Mouse (Mus musculus) brain, embryonic 14.5 days (tissue): Measurements from ENCODE around the gene Rad9a. TPM values are rescaled to one million over a fixed set of nuclear protein-coding genes. Genes with fewer than 3 reads are reported as not detected.

Source experiments
- DNase-seq: peaks from one replicate; pipeline ENCODE4 v3.0.0-alpha.2; 2011; ENCODE audit warnings: low read depth
- CTCF ChIP-seq: fragments of 200-500 bp; IDR thresholded peaks from 2 replicates; pipeline ENCODE4 v1.5.1; 2012; ENCODE audit warnings: inconsistent platforms, mild to moderate bottlenecking, moderate library complexity, borderline replicate concordance; ENCODE audit not compliant: insufficient read depth, insufficient read length; ENCODE audit errors: extremely low read depth
- POLR2A ChIP-seq: fragments of 200-500 bp; IDR thresholded peaks from 2 replicates; pipeline ENCODE4 v1.6.1; 2012; ENCODE audit warnings: mild to moderate bottlenecking, inconsistent platforms, borderline replicate concordance; ENCODE audit not compliant: poor library complexity, insufficient read depth, insufficient read length, severe bottlenecking; ENCODE audit errors: extremely low read depth
- polyA plus RNA-seq: library from polyadenylated mRNA; depleted of rRNA; stranded (reverse); fragments of >200 nt; gene quantifications from 2 replicates; pipeline ENCODE4 v1.2.3, GENCODE M21; 2012; rRNA removed

Rad9a gene
- polyA plus RNA-seq, 1 experiment = 32.7 TPM

- no peak for TF ChIP-seq POLR2A
- no peak for TF ChIP-seq CTCF
- no peak for DNase-seq
Measured at GRCm38 (mm10) chr19:4146366-4147021, 55.0 kb downstream of the Rad9a start.

- TF ChIP-seq CTCF (no peak), POLR2A (no peak)
Measured at GRCm38 (mm10) chr19:4145936-4146335, 55.5 kb downstream of the Rad9a start.

More at GRCm38 (mm10) chr19:4145936-4146335, 55.5 kb downstream of the Rad9a start:
- no peak for DNase-seq

Other genes starting within 250 kb of the Rad9a start
- gene Aldh3b3, start 243.0 kb downstream of the Rad9a start, polyA plus RNA-seq = 0.01 and 0.05 TPM in 2 replicates
- 1.1 and 1.3 TPM in 2 replicates for gene Aldh3b2, start 229.3 kb downstream of the Rad9a start, polyA plus RNA-seq
- 2.5 and 2.7 TPM in 2 replicates for gene Acy3, start 215.1 kb downstream of the Rad9a start, polyA plus RNA-seq
- gene Tbx10, start 208.9 kb downstream of the Rad9a start, polyA plus RNA-seq = 0.16 and 0.46 TPM in 2 replicates
- gene Nudt8, start 201.1 kb downstream of the Rad9a start, polyA plus RNA-seq = 16.4 and 17.5 TPM in 2 replicates
- gene Gm49405, start 201.0 kb downstream of the Rad9a start, polyA plus RNA-seq = 8.3 and 9.0 TPM in 2 replicates
- 18.4 and 22.7 TPM in 2 replicates for gene Doc2g, start 198.3 kb downstream of the Rad9a start, polyA plus RNA-seq
- 174 and 194 TPM in 2 replicates for gene Ndufv1, start 188.9 kb downstream of the Rad9a start, polyA plus RNA-seq
- gene Gstp1, start 163.7 kb downstream of the Rad9a start, polyA plus RNA-seq = 266 and 307 TPM in 2 replicates
- gene Gstp2, start 155.6 kb downstream of the Rad9a start, polyA plus RNA-seq = 2.9 and 9.0 TPM in 2 replicates
- gene Gstp3, start 142.1 kb downstream of the Rad9a start, polyA plus RNA-seq = not detected in 2 replicates
- not detected in 2 replicates for gene Cabp2, start 120.1 kb downstream of the Rad9a start, polyA plus RNA-seq
- 56.1 and 82.2 TPM in 2 replicates for gene Cdk2ap2, start 104.5 kb downstream of the Rad9a start, polyA plus RNA-seq
- gene Pitpnm1, start 101.7 kb downstream of the Rad9a start, polyA plus RNA-seq = 149 and 158 TPM in 2 replicates
- gene Aip, start 75.8 kb downstream of the Rad9a start, polyA plus RNA-seq = 80.0 and 88.6 TPM in 2 replicates
- gene Gpr152, start 61.9 kb downstream of the Rad9a start, polyA plus RNA-seq = 0.08 TPM in 2 replicates
- 0.05 and 0.19 TPM in 2 replicates for gene Cabp4, start 57.6 kb downstream of the Rad9a start, polyA plus RNA-seq
- 210 and 237 TPM in 2 replicates for gene Coro1b, start 53.0 kb downstream of the Rad9a start, polyA plus RNA-seq
- 1.5 and 2.0 TPM in 2 replicates for gene Ptprcap, start 48.1 kb downstream of the Rad9a start, polyA plus RNA-seq
- 59.5 and 87.7 TPM in 2 replicates for gene Rps6kb2, start 38.3 kb downstream of the Rad9a start, polyA plus RNA-seq
- gene Carns1, start 26.2 kb downstream of the Rad9a start, polyA plus RNA-seq = 4.1 and 4.3 TPM in 2 replicates
- 1.8 and 2.2 TPM in 2 replicates for gene Tbc1d10c, start 10.4 kb downstream of the Rad9a start, polyA plus RNA-seq
- gene Ppp1ca, start 9.6 kb downstream of the Rad9a start, polyA plus RNA-seq = 426 and 472 TPM in 2 replicates
- 2.3 and 3.7 TPM in 2 replicates for gene Clcf1, start 12.6 kb upstream of the Rad9a start, polyA plus RNA-seq
- not detected in 2 replicates for gene AC109138.7, start 12.7 kb upstream of the Rad9a start, polyA plus RNA-seq
- 23.6 and 36.5 TPM in 2 replicates for gene Pold4, start 30.2 kb upstream of the Rad9a start, polyA plus RNA-seq
- gene Ssh3, start 67.5 kb upstream of the Rad9a start, polyA plus RNA-seq = 50.4 and 57.5 TPM in 2 replicates
- gene Ankrd13d, start 81.5 kb upstream of the Rad9a start, polyA plus RNA-seq = 53.4 and 54.2 TPM in 2 replicates
- gene Grk2, start 104.6 kb upstream of the Rad9a start, polyA plus RNA-seq = 114 and 119 TPM in 2 replicates
- gene Kdm2a, start 196.6 kb upstream of the Rad9a start, polyA plus RNA-seq = 86.9 and 88.9 TPM in 2 replicates
- 4.2 and 5.2 TPM in 2 replicates for gene Rhod, start 237.8 kb upstream of the Rad9a start, polyA plus RNA-seq